In genomic region chr3:105404077-105404446, GRCm38 (mm10) we compare ENCODE assay signal across 11 mouse cellular contexts. TPM values are rescaled to one million over a fixed set of nuclear protein-coding genes. Genes with fewer than 3 reads are reported as not detected.
A peak's percentile ranks its signal among the peaks of the same experiment; 100 is the strongest.
DNase-seq lines count a peak whose midpoint lies in the region; ATAC-seq lines count a peak whose summit lies in the region.
"Had no signal": no experiment of that assay in that cellular context is flagged by ENCODE, and none has a peak within 500 bp of the region (broad histone marks: within the 10 kb centered on the region; RNA-seq: fewer than 3 reads in every experiment).

No protein-coding gene starts in this region.

- 89% methylated on average over 4 of the region's 4 CpGs for WGBS in forebrain, embryonic 10.5 days
- 59% methylated on average over 4 of the region's 4 CpGs for WGBS in forebrain, embryonic 12.5 days
- 57% methylated on average over 4 of the region's 4 CpGs for WGBS in midbrain, embryonic 13.5 days
- WGBS in midbrain, embryonic 11.5 days = 92% methylated on average over 4 of the region's 4 CpGs
- 21% methylated on average over 4 of the region's 4 CpGs for WGBS in stomach, embryonic 14.5 days

- no peaks in the 10 kb centered on the region for H3K9me3 ChIP-seq in forebrain, embryonic 10.5 days
- no peaks in the 10 kb centered on the region for H3K9me3 ChIP-seq in forebrain, embryonic 12.5 days
- no peaks in the 10 kb centered on the region for H3K9me3 ChIP-seq in midbrain, embryonic 13.5 days
- H3K9me3 ChIP-seq in midbrain, embryonic 11.5 days (ENCODE audit: control insufficient read depth, low read length) = no peaks in the 10 kb centered on the region
- no peaks in the 10 kb centered on the region for H3K9me3 ChIP-seq in stomach, embryonic 14.5 days (ENCODE audit: control insufficient read depth, low read depth, low read length)
- H3K9me3 ChIP-seq: embryonic facial prominence, embryonic 12.5 days; liver, embryonic 15.5 days had no signal

- H3K4me3 ChIP-seq in forebrain, embryonic 10.5 days = no peak overlapping the region
- H3K4me3 ChIP-seq in forebrain, embryonic 12.5 days (replicated peaks) = no peak overlapping the region
- H3K4me3 ChIP-seq in midbrain, embryonic 13.5 days (replicated peaks) = no peak overlapping the region
- no peak overlapping the region for H3K4me3 ChIP-seq in midbrain, embryonic 11.5 days (ENCODE audit: low read depth, low read length)
- H3K4me3 ChIP-seq in stomach, embryonic 14.5 days (ENCODE audit: low read depth, low read length) = no peak overlapping the region
- H3K4me3 ChIP-seq: embryonic facial prominence, embryonic 12.5 days; liver, embryonic 15.5 days had no signal

- H3K4me2 ChIP-seq in forebrain, embryonic 12.5 days = no peak overlapping the region
- no peak overlapping the region for H3K4me2 ChIP-seq in midbrain, embryonic 13.5 days (replicated peaks)
- H3K4me2 ChIP-seq in midbrain, embryonic 11.5 days = no peak overlapping the region
- H3K4me2 ChIP-seq in stomach, embryonic 14.5 days (replicated peaks; ENCODE audit: low read depth, low read length) = no peak overlapping the region
- H3K4me2 ChIP-seq: embryonic facial prominence, embryonic 12.5 days; liver, embryonic 15.5 days had no signal

- no peaks in the 10 kb centered on the region for H3K36me3 ChIP-seq in forebrain, embryonic 10.5 days (replicated peaks)
- no peaks in the 10 kb centered on the region for H3K36me3 ChIP-seq in forebrain, embryonic 12.5 days (replicated peaks)
- H3K36me3 ChIP-seq in midbrain, embryonic 13.5 days = no peaks in the 10 kb centered on the region
- H3K36me3 ChIP-seq in midbrain, embryonic 11.5 days (ENCODE audit: control insufficient read depth, insufficient read depth, low read length) = no peaks in the 10 kb centered on the region
- H3K36me3 ChIP-seq in stomach, embryonic 14.5 days (ENCODE audit: control insufficient read depth, insufficient read depth, low read length) = no peaks in the 10 kb centered on the region
- H3K36me3 ChIP-seq: embryonic facial prominence, embryonic 12.5 days; liver, embryonic 15.5 days had no signal

- no peak; the same call in 1 of the 2 replicates for ATAC-seq in forebrain, embryonic 12.5 days (ENCODE audit: low FRiP score)
- ATAC-seq in midbrain, embryonic 13.5 days = peak; percentile 62
- ATAC-seq in midbrain, embryonic 11.5 days (ENCODE audit: low FRiP score) = no peak
- peak; percentile 68; the same call in 1 of the 2 replicates for ATAC-seq in stomach, embryonic 14.5 days (ENCODE audit: insufficient number of reproducible peaks, insufficient read depth, low FRiP score, low read depth)
- ATAC-seq in cerebellum, adult (ENCODE audit: insufficient number of reproducible peaks, low FRiP score, low TSS enrichment) = no peak

- no peak for DNase-seq in forebrain, embryonic 10.5 days (ENCODE audit: extremely low spot score, low spot score)
- no peak for DNase-seq in midbrain, embryonic 11.5 days (ENCODE audit: low spot score, missing footprints)
- peak; percentile 62 for DNase-seq in heart, postnatal 4 days
- no peak for DNase-seq in layer of hippocampus, adult 18-20 months (ENCODE audit: low spot score in 2 of 2)

- H3K27ac ChIP-seq in forebrain, embryonic 10.5 days = 0 out of 2 replicates have a peak overlapping the region, but pooled peaks have one; percentile 35
- H3K27ac ChIP-seq in forebrain, embryonic 12.5 days = no peak overlapping the region
- peak overlapping the region; percentile 21; the same call in 1 of the 2 replicates for H3K27ac ChIP-seq in midbrain, embryonic 13.5 days
- no peak overlapping the region for H3K27ac ChIP-seq in midbrain, embryonic 11.5 days (ENCODE audit: low read depth, low read length)
- no peak overlapping the region; the same call in 1 of the 2 replicates for H3K27ac ChIP-seq in stomach, embryonic 14.5 days (ENCODE audit: low read length)
- H3K27ac ChIP-seq: embryonic facial prominence, embryonic 12.5 days; kidney, postnatal 0 days; liver, embryonic 15.5 days had no signal

- H3K9ac ChIP-seq in forebrain, embryonic 12.5 days = no peak overlapping the region
- H3K9ac ChIP-seq in midbrain, embryonic 13.5 days (replicated peaks) = no peak overlapping the region
- H3K9ac ChIP-seq in midbrain, embryonic 11.5 days (ENCODE audit: low read length) = no peak overlapping the region
- H3K9ac ChIP-seq in stomach, embryonic 14.5 days (replicated peaks; ENCODE audit: low read depth, low read length) = no peak overlapping the region
- H3K9ac ChIP-seq: embryonic facial prominence, embryonic 12.5 days; liver, embryonic 15.5 days had no signal

- H3K4me1 ChIP-seq in forebrain, embryonic 10.5 days = peaks cover 24% of the 10 kb centered on the region
- peaks cover 39% of the 10 kb centered on the region for H3K4me1 ChIP-seq in forebrain, embryonic 12.5 days
- H3K4me1 ChIP-seq in midbrain, embryonic 13.5 days (replicated peaks) = peaks cover 32% of the 10 kb centered on the region
- no peaks in the 10 kb centered on the region for H3K4me1 ChIP-seq in midbrain, embryonic 11.5 days (ENCODE audit: control insufficient read depth, insufficient read depth, low read length)
- H3K4me1 ChIP-seq in stomach, embryonic 14.5 days (ENCODE audit: control insufficient read depth, insufficient read depth, low read length) = peaks cover 13% of the 10 kb centered on the region; the same call in 1 of the 2 replicates
- H3K4me1 ChIP-seq: embryonic facial prominence, embryonic 12.5 days; liver, embryonic 15.5 days had no signal

- H3K27me3 ChIP-seq in forebrain, embryonic 10.5 days (ENCODE audit: poor library complexity, severe bottlenecking) = no peaks in the 10 kb centered on the region
- 0 out of 2 replicates have a peak, but pooled peaks cover 5% of the 10 kb centered on the region for H3K27me3 ChIP-seq in forebrain, embryonic 12.5 days
- H3K27me3 ChIP-seq in midbrain, embryonic 13.5 days = no peaks in the 10 kb centered on the region
- H3K27me3 ChIP-seq in midbrain, embryonic 11.5 days (ENCODE audit: control insufficient read depth, insufficient read depth, low read length) = no peaks in the 10 kb centered on the region
- H3K27me3 ChIP-seq in stomach, embryonic 14.5 days (ENCODE audit: control insufficient read depth, insufficient read depth, low read length) = no peaks in the 10 kb centered on the region
- H3K27me3 ChIP-seq: embryonic facial prominence, embryonic 12.5 days; liver, embryonic 15.5 days had no signal

RNA-seq across cellular contexts. Expression of gene Kcnd3, which starts 48.1 kb away (rescaled TPM):
- 0.21 and 0.31 TPM in 2 replicates for polyA plus RNA-seq in forebrain, embryonic 10.5 days (2016; fragmentation: Nextera tagmentation; extraction: Ambion mirVana)
- polyA plus RNA-seq in forebrain, embryonic 12.5 days (2016; fragmentation: Nextera tagmentation; extraction: Ambion mirVana) = 3.5 and 3.7 TPM in 2 replicates
- 8.1 and 10.2 TPM in 2 replicates for polyA plus RNA-seq in midbrain, embryonic 13.5 days (2015; fragmentation: Nextera tagmentation; extraction: Ambion mirVana)
- 2.4 TPM in 2 replicates for polyA plus RNA-seq in midbrain, embryonic 11.5 days (2014; fragmentation: Nextera tagmentation; extraction: Ambion mirVana)
- total RNA-seq in heart, postnatal 4 days (2021) = 1 to 10 TPM in 1 of 2 experiments, under 1 TPM in 1; 0.90 to 1.0 TPM
- 12.6 and 14.4 TPM in 2 replicates for polyA plus RNA-seq in stomach, embryonic 14.5 days (2014; fragmentation: Nextera tagmentation; extraction: Ambion mirVana)
- 10 to 100 TPM; 61.6 to 63.9 TPM for total RNA-seq in layer of hippocampus, adult 18-20 months (2021)

Comparison
In these comparisons a context has a peak if more than half of its experiments do, and no peak if none do; other contexts are left out.
1. H3K27ac ChIP-seq: peak in forebrain, embryonic 10.5 days (single experiment) and midbrain, embryonic 13.5 days (single experiment); none in forebrain, embryonic 12.5 days (single experiment), midbrain, embryonic 11.5 days (single experiment) and stomach, embryonic 14.5 days (single experiment).
2. ATAC-seq: peak in midbrain, embryonic 13.5 days (single experiment) and stomach, embryonic 14.5 days (single experiment); none in forebrain, embryonic 12.5 days (single experiment), midbrain, embryonic 11.5 days (single experiment) and cerebellum, adult (single experiment).